Mouse (Mus musculus) lung, embryonic 15.5 days (tissue): Measurements from ENCODE around the gene Men1. TPM values are rescaled to one million over a fixed set of nuclear protein-coding genes. Genes with fewer than 3 reads are reported as not detected.

Experiments used
- ATAC-seq: fragments of 200-750 bp; cut with Nextera tagmentation; 2 replicates; pipeline ENCODE4 v1.8.0; 2017; ENCODE audit warnings: moderate number of reproducible peaks, borderline replicate concordance; ENCODE audit not compliant: low FRiP score, low TSS enrichment; ENCODE audit errors: extremely low read depth
- H3K27ac ChIP-seq: fragments of 300-500 bp; sonication (generic); 2 replicates; pipeline ENCODE4 v1.5.1; 2015; ENCODE audit warnings: moderate library complexity, mild to moderate bottlenecking, inconsistent platforms
- H3K27me3 ChIP-seq: fragments of 300-500 bp; sonication (generic); 2 replicates; pipeline ENCODE4 v1.6.1; 2015; ENCODE audit warnings: inconsistent platforms
- H3K36me3 ChIP-seq: fragments of 300-500 bp; sonication (generic); 2 replicates; pipeline ENCODE4 v1.6.1; 2015; ENCODE audit warnings: inconsistent platforms
- H3K4me1 ChIP-seq: fragments of 300-500 bp; sonication (generic); 2 replicates; pipeline ENCODE4 v1.6.1; 2015; ENCODE audit warnings: inconsistent platforms
- H3K4me2 ChIP-seq: fragments of 300-500 bp; sonication (generic); 2 replicates; pipeline ENCODE4 v1.6.1; 2015; ENCODE audit warnings: inconsistent platforms, mild to moderate bottlenecking, moderate library complexity
- H3K4me3 ChIP-seq: fragments of 300-500 bp; sonication (generic); 2 replicates; pipeline ENCODE4 v1.5.1; 2015; ENCODE audit warnings: mild to moderate bottlenecking, inconsistent platforms
- H3K9ac ChIP-seq: fragments of 300-500 bp; sonication (generic); 2 replicates; pipeline ENCODE4 v1.6.1; 2015; ENCODE audit warnings: inconsistent platforms
- H3K9me3 ChIP-seq: fragments of 300-500 bp; sonication (generic); 2 replicates; pipeline ENCODE4 v1.6.1; 2016; ENCODE audit warnings: inconsistent platforms
- WGBS: fragments of 180-500 bp; shearing (Covaris S2); methylation state at CpG from one replicate; pipeline ENCODE4 v1.1.7; 2015; 5-methylcytosine and 5-hydroxymethylcytosine counted together
- polyA plus RNA-seq: library from polyadenylated mRNA; unstranded; fragments of >200 nt; fragmentation: Nextera tagmentation; extraction: Ambion mirVana; gene quantifications from 2 replicates; pipeline ENCODE4 v1.2.1, GENCODE M21; 2015

Gene Men1
- polyA plus RNA-seq, 1 experiment from 2014 or later: 82.6 TPM

GRCm38 (mm10) chr19:6331719-6332516 lies 2.9 kb upstream of the Men1 start:
- H3K36me3 ChIP-seq: peaks cover under 1% of the 10 kb centered on the region; the same call in 1 of the 2 replicates
- H3K27me3 ChIP-seq: no peaks in the 10 kb centered on the region
- no peaks in the 10 kb centered on the region for H3K9me3 ChIP-seq
- no peak overlapping the region for H3K27ac ChIP-seq
- H3K4me2 ChIP-seq: peak overlapping the region; percentile 45
- 20% methylated on average over 13 of the region's 13 CpGs for WGBS
- no peak for ATAC-seq
- H3K4me3 ChIP-seq: peak overlapping the region; percentile 7; the same call in 1 of the 2 replicates
- H3K4me1 ChIP-seq: peaks cover 24% of the 10 kb centered on the region
- peak overlapping the region; percentile 31; the same call in 1 of the 2 replicates for H3K9ac ChIP-seq

GRCm38 (mm10) chr19:6333761-6334595 lies 801 bp upstream of the Men1 start:
- Histone ChIP-seq H3K9ac (peak overlapping the region; percentile 39; the same call in 1 of the 2 replicates), H3K27me3 (no peaks in the 10 kb centered on the region), H3K36me3 (peaks cover 21% of the 10 kb centered on the region), H3K4me3 (peak overlapping the region; percentile 89), H3K27ac (peak overlapping the region; percentile 89), H3K9me3 (no peaks in the 10 kb centered on the region), H3K4me1 (peaks cover 30% of the 10 kb centered on the region), H3K4me2 (peak overlapping the region; percentile 86)
- 0 out of 2 replicates have a peak, but pooled peaks have one; percentile 1 for ATAC-seq
- 54% methylated on average over 9 of the region's 9 CpGs for WGBS

- Histone ChIP-seq H3K4me2 (peak overlapping the region; percentile 86), H3K27ac (peak overlapping the region; percentile 41), H3K9ac (peak overlapping the region; percentile 90), H3K4me1 (peaks cover 38% of the 10 kb centered on the region), H3K27me3 (no peaks in the 10 kb centered on the region), H3K9me3 (no peaks in the 10 kb centered on the region), H3K36me3 (peaks cover 35% of the 10 kb centered on the region), H3K4me3 (peak overlapping the region; percentile 89)
- ATAC-seq: peak; percentile 9
- WGBS: under 1% methylated on average over 19 of the region's 25 CpGs
Measured at GRCm38 (mm10) chr19:6335458-6335827, 664 bp downstream of the Men1 start.

GRCm38 (mm10) chr19:6336920-6337319 lies 2.1 kb downstream of the Men1 start:
- Histone ChIP-seq H3K27me3 (no peaks in the 10 kb centered on the region), H3K4me3 (peak overlapping the region; percentile 89; the same call in 1 of the 2 replicates), H3K9ac (peak overlapping the region; percentile 90), H3K36me3 (peaks cover 35% of the 10 kb centered on the region), H3K4me1 (peaks cover 41% of the 10 kb centered on the region), H3K4me2 (peak overlapping the region; percentile 86), H3K27ac (no peak overlapping the region), H3K9me3 (no peaks in the 10 kb centered on the region)
- WGBS: 84% methylated on average over 10 of the region's 10 CpGs
- ATAC-seq: no peak

GRCm38 (mm10) chr19:6338171-6338570 lies 3.4 kb downstream of the Men1 start:
- 90% methylated on average over 7 of the region's 7 CpGs for WGBS
- H3K4me3 ChIP-seq: no peak overlapping the region

GRCm38 (mm10) chr19:6338716-6339115 lies 3.9 kb downstream of the Men1 start:
- no peak overlapping the region for H3K27ac ChIP-seq
- H3K4me1 ChIP-seq: peaks cover 39% of the 10 kb centered on the region
- 78% methylated on average over 11 of the region's 11 CpGs for WGBS
- H3K9ac ChIP-seq: no peak overlapping the region
- no peak overlapping the region for H3K4me2 ChIP-seq
- H3K36me3 ChIP-seq: peaks cover 35% of the 10 kb centered on the region
- H3K9me3 ChIP-seq: no peaks in the 10 kb centered on the region
- H3K27me3 ChIP-seq: no peaks in the 10 kb centered on the region
- no peak overlapping the region for H3K4me3 ChIP-seq
- ATAC-seq: no peak

More at GRCm38 (mm10) chr19:6338171-6338570, 3.4 kb downstream of the Men1 start:
- Histone ChIP-seq H3K36me3 (peaks cover 35% of the 10 kb centered on the region), H3K9ac (no peak overlapping the region), H3K27me3 (no peaks in the 10 kb centered on the region), H3K4me2 (no peak overlapping the region), H3K27ac (no peak overlapping the region), H3K4me1 (peaks cover 39% of the 10 kb centered on the region), H3K9me3 (no peaks in the 10 kb centered on the region)
- ATAC-seq: no peak

- no peak overlapping the region for H3K9ac ChIP-seq
- H3K4me3 ChIP-seq: no peak overlapping the region
- no peaks in the 10 kb centered on the region for H3K9me3 ChIP-seq
- H3K4me2 ChIP-seq: no peak overlapping the region
- peaks cover 35% of the 10 kb centered on the region for H3K36me3 ChIP-seq
- no peak for ATAC-seq
- 90% methylated on average over 6 of the region's 6 CpGs for WGBS
- no peak overlapping the region for H3K27ac ChIP-seq
- H3K4me1 ChIP-seq: peaks cover 36% of the 10 kb centered on the region
- no peaks in the 10 kb centered on the region for H3K27me3 ChIP-seq
Measured at GRCm38 (mm10) chr19:6339191-6339590, 4.4 kb downstream of the Men1 start.

- H3K4me1 ChIP-seq: peaks cover 33% of the 10 kb centered on the region
- peak overlapping the region; percentile 60 for H3K27ac ChIP-seq
Measured at GRCm38 (mm10) chr19:6339890-6340504, 5.2 kb downstream of the Men1 start.

GRCm38 (mm10) chr19:6340524-6341452 lies 6.0 kb downstream of the Men1 start, which contains the start of gene Map4k2:
Gene Map4k2 (plus strand): TSS chr19:6341135.
- ATAC-seq: peak; percentile 85
- Histone ChIP-seq H3K9me3 (no peaks in the 10 kb centered on the region), H3K9ac (peak within 1 kb of the TSS; percentile 53), H3K4me1 (peaks cover 31% of the 10 kb centered on the region), H3K4me2 (peak within 1 kb of the TSS; percentile 78), H3K4me3 (peak within 1 kb of the TSS; percentile 61), H3K27me3 (no peaks in the 10 kb centered on the region), H3K36me3 (peaks cover 36% of the 10 kb centered on the region), H3K27ac (peak within 1 kb of the TSS; percentile 60)
- WGBS: 6% methylated on average over 56 of the region's 72 CpGs

More at GRCm38 (mm10) chr19:6339890-6340504, 5.2 kb downstream of the Men1 start:
- H3K9ac ChIP-seq: peak overlapping the region; percentile 4; the same call in 1 of the 2 replicates
- no peaks in the 10 kb centered on the region for H3K9me3 ChIP-seq
- peaks cover 35% of the 10 kb centered on the region for H3K36me3 ChIP-seq
- 0 out of 2 replicates have a peak overlapping the region, but pooled peaks have one; percentile 61 for H3K4me3 ChIP-seq
- peak overlapping the region; percentile 78 for H3K4me2 ChIP-seq
- no peak for ATAC-seq
- no peaks in the 10 kb centered on the region for H3K27me3 ChIP-seq
- 75% methylated on average over 15 of the region's 15 CpGs for WGBS

GRCm38 (mm10) chr19:6341453-6342077 lies 6.8 kb downstream of the Men1 start:
- Histone ChIP-seq H3K9ac (peak overlapping the region; percentile 53), H3K27me3 (no peaks in the 10 kb centered on the region), H3K4me3 (peak overlapping the region; percentile 61), H3K27ac (peak overlapping the region; percentile 60), H3K36me3 (peaks cover 42% of the 10 kb centered on the region), H3K4me1 (peaks cover 23% of the 10 kb centered on the region), H3K4me2 (peak overlapping the region; percentile 78), H3K9me3 (no peaks in the 10 kb centered on the region)
- ATAC-seq: no peak; the same call in 1 of the 2 replicates
- WGBS: 11% methylated on average over 22 of the region's 23 CpGs
